Mouse (Mus musculus): Measurements from ENCODE around the gene Zfp362.

Zfp362 gene

GRCm38 (mm10) chr4:128760029-128760428, 45.8 kb downstream of the Zfp362 start:
- no peak for DNase-seq (ENCODE audit: low read depth, low spot score)

DNA sequence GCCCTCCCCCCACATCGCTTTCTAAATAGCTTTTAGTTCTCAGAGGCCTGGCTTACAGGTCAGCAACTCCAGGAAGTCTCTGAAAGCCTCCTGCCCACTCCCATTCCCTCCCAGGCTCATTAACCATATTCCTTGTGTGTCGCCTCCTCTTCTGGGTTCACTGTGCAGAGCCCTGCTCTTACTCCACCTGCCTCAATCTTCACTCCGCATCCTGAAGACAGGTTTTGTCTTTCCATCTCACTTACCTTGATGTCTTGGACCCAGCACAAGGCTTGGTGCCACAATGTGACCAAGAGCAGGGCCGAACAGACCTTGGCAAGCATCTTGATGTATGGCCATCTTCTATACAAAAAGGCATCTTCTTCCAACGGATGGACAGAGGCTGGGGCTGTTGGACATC, 46.6 kb downstream of the Zfp362 start:
- no peak for DNase-seq (ENCODE audit: low read depth, low spot score)

DNA sequence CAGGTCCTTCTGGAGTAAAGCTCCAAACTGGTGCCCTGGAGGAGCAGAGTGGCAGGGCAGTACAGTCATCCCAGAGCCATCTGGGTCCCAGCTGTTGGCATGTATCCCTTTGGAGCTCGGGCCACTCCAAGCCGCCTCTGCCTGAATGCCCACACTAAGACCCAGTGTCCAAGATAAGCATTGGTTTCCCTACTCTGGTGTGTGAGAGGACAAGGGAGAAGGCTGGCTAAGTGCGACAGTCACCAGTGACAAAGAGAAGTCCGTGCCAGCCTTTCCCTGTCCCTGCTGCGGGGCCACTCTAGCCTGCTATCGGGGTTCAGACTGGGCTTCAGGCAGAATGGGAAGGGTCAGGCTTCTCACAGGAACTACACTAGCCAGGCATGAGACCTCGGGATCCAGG, 49.9 kb downstream of the Zfp362 start:
- no peak for DNase-seq (ENCODE audit: low read depth, low spot score)

DNA sequence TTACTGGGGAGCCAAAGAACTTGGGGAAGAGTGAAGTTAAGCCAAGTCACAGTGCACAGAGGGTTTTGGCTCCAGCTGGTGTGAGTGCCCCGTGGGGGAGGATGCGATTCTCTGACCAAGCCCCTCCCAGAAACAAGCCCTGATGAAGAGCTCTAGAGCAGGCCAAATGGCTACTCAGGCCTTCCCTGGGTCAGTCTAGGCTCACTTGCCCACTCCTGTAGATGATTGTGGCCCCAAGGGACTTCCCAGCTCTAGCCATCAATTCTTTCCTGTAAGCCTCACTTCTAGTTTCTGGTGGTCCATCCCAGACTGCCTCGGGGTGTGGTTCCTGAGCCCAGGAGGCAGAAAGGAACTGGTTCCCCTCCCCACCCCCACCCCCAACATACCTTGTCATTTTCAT, 50.8 kb downstream of the Zfp362 start, which contains the start of gene A3galt2:
A3galt2 (plus strand) TSS at position 301 of the 400 bp plus-strand sequence.
- no peak for DNase-seq (ENCODE audit: low read depth, low spot score)

DNA sequence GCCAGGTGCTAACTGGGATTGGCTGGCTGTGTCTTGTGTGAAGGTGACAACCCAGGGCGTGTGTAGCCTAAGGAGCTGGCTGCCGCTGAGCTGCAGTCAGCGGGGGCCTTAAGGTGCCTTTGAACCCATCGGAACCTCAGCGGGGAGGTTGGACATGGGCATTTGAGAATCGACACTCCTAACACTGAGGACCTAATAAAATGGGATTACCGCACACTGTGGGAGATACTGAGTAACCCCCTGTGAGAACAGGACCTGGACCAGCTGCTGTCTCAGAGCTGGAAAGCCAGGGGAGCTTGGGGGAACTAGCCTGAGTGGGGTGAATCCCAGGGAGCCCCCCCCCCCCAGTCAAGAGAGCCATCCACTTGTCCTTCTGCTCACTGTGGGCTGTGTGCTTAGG, 52.3 kb downstream of the Zfp362 start:
- no peak for DNase-seq (ENCODE audit: low read depth, low spot score)

GRCm38 (mm10) chr4:128752031-128752757, 53.7 kb downstream of the Zfp362 start:
- DNase-seq (ENCODE audit: low read depth, low spot score) = no peak

DNA sequence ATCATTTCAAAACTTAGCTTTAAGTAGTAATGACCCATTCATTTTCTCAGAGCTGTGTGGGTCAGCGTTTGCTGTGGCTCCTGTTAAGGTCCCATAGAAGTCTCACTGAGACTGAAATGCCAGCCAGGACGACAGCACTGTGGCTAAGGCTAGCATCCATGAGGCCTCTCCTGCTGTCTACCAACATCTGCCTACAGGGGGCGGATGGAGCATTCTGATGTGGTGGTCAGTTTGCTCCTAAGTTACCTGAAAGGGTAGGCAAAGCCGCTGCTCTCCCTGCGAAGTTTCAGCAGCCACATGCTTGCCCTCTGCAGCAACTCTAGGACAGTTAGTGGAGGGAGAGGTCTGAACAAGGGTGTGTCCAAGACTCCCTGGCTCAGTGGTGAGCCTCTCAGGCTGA, 54.8 kb downstream of the Zfp362 start:
- DNase-seq (ENCODE audit: low read depth, low spot score) = no peak

DNA sequence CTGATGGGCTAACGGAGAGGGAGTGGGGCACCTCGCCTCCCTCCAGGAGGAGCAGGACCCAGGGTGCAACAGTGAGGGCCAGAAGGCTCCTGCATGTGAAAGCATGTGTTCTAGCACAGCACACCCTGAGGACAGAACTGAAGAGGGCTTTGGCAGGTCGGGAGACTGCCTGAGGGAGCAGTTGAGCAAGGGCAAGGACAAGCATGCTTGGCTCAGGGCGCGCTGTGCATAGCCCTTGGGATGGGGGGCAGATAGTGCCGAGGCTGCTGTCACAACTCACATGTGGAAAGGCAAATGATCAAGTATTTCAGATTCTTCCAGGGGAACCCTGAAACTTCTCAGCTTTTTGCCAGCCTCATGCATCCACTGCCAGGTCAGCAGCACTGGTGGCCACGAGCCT, 57.5 kb downstream of the Zfp362 start:
- DNase-seq (ENCODE audit: low read depth, low spot score) = no peak

DNA sequence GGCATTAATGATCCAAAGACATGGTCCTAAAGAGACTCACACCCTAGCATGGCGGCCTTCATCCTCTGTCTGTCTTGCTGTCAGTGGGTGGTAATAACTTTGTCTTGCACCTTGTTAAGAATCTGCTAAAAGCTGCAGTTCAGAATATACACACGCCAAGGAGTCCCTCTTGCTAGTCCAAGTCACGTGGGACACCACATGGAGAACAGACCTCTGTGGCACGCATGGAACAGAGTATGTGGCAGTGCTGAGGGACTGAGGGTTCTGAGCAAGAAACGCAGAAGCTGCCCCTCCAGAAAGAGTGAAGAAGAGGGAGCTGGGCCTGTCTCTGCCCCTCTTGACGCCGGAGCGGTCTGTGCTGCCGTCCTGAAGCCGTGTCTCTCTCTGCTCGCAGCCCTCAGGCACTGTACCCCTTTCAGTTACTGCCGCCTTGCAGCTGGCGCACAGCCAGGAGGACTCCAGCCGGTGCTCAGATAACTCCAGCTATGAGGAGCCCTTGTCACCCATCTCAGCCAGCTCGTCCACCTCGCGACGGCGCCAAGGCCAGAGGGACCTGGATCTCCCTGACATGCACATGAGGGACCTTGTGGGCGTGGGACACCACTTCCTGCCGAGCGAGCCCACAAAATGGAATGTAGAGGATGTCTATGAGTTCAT, 58.1 kb downstream of the Zfp362 start:
- DNase-seq (ENCODE audit: low read depth, low spot score) = no peak

DNA sequence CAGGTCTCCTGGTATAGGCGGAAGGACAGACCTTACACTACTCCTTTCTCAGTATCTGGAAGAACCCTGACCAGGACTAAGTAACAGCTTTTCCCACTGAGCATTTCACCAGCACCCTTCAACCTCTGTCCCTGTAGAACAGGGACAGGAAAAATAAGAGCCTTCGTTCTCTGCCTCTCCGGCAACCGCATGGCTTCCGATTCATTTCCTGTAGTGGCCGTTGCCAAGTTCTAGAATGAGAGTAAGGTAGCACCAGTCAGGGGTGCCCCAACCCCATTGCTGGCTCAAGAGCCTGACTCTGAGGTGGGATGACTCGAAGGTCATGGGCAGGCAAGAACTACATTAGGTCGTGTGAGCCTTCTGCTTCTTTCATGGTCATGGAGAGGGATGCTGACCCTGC, 60.7 kb downstream of the Zfp362 start:
- no peak for DNase-seq (ENCODE audit: low read depth, low spot score)

- no peak for DNase-seq (ENCODE audit: low read depth, low spot score)
Measured at GRCm38 (mm10) chr4:128743031-128743626, 62.7 kb downstream of the Zfp362 start.

DNA sequence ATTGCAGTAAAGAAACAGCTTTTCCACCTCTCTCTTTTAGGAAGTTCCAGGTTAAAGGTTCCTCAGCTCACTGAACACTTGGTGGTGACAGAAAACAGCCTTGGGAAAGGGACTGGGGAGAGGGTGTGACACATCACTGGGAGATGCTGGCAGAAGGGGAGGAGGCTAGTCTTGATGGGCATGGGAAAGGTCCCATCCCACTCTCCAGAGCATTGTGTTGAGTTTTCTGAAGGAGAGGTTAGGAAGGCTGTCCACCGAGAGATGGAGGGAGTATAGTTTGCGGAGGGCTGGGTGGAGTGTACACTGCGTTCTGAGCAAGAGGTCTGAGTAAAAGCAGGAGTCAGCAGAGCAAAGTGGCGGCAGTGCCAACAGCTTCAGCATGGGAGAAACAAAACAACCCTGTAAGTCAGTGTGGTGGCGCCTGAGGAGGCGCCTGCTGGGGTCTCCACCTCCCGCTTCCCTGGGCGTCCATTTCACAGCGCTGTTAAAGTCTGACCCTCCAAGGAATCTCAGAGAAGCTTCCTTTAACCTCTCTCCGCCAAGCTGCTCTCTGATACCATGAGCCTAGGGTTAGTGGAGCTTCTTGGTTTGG, 63.4 kb downstream of the Zfp362 start:
- DNase-seq (ENCODE audit: low read depth, low spot score) = no peak

DNA sequence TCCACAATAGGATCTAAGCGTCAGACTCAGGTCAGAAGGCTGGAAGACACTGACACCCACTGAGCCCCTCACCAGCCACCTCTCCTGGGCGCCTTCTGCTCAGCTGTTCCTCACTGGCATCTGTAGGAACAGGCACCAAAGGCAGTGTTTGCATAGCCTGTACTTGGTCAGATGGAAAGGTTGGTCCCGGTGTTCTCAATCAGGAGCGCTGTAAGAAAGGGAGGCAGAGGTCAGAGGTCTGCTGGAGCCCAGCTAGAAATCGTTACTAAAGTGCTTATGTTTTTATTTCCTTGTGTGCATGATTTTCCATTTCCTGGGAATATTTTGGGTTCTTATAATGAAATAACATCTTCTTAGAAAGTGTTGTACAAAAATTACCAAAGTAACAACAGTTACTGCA, 63.9 kb downstream of the Zfp362 start:
- no peak for DNase-seq (ENCODE audit: low read depth, low spot score)

GRCm38 (mm10) chr4:128740878-128741277, 65.0 kb downstream of the Zfp362 start:
- no peak for DNase-seq (ENCODE audit: low read depth, low spot score)

GRCm38 (mm10) chr4:128737825-128738610, 67.8 kb downstream of the Zfp362 start:
- DNase-seq (ENCODE audit: low read depth, low spot score) = no peak

GRCm38 (mm10) chr4:128737137-128737589, 68.7 kb downstream of the Zfp362 start:
- DNase-seq (ENCODE audit: low read depth, low spot score) = no peak

DNA sequence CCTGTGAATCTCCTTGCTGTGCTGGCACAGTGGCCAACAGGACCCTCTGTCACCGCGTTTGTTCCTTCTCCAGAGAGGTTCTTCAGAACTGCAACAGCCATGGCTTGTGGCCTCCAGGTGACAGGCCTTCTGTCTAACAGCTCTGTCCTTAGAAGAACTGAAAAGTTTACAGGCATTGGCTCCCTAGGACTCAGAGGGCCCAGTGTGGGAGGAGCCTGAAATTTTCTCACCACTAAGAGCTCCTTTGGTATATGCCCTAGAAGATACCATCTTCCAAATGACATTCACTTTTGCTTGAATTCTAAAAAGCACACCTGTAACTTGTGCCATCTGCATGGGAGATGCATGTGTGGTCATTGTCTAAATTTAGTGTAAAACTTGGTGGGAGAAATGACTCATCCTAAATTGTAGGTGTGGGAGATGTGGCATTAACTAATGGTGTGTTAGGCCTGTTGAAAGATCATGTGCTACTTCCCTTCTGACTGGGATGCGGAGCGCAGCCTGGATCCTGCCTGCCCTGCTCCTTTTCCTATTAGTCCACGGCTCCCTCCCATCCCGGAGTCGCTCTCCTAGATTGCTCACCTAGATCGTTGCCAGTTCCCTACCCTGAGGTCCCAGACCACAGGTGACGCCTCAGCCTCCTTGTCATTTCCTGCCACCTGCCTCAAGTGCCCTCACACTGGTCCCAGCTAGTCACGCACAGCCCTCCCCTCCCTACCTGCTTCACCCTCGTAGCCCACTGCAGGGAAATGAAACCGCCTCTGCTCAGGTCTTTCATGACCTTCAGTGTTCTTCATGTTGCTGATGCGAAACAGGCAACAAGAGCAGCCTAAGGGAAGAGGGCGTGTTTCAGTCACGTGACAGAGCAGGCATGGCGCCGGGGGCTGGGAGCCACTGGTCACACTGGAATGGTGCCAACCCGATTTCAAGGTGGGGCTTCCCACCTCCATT, 70.8 kb downstream of the Zfp362 start:
- DNase-seq (ENCODE audit: low read depth, low spot score) = no peak

DNA sequence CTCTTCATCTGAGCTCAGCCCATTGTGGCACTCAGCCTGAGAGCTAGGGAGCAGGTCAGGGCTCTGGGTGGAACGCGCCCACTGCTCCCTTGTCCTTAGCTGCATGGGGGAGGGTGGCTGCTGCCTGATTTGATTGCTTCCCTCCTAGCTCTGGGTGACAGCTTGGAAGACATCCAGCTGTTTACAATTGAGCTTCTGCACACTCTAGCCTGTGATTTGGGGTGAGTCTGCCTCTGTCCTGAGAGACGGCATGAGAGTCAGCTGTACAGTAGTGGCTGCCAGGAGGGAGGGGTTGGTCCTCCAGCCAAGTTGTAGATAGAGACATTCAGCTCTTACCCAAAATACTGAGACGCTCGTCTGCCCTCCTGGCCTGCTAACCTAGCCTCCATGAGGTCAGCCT, 71.6 kb downstream of the Zfp362 start:
- DNase-seq (ENCODE audit: low read depth, low spot score) = peak; percentile 57

GRCm38 (mm10) chr4:128733496-128733895, 72.3 kb downstream of the Zfp362 start:
- no peak for DNase-seq (ENCODE audit: low read depth, low spot score)

- no peak for DNase-seq (ENCODE audit: low read depth, low spot score)
Measured at GRCm38 (mm10) chr4:128732794-128733193, 73.1 kb downstream of the Zfp362 start.

- no peak for DNase-seq (ENCODE audit: low read depth, low spot score)
Measured at GRCm38 (mm10) chr4:128730271-128730670, 75.6 kb downstream of the Zfp362 start.

Data from skeletal muscle tissue, adult 2 months (tissue).